ENCODE assay signal across 7 mouse cellular contexts in the genomic region with DNA sequence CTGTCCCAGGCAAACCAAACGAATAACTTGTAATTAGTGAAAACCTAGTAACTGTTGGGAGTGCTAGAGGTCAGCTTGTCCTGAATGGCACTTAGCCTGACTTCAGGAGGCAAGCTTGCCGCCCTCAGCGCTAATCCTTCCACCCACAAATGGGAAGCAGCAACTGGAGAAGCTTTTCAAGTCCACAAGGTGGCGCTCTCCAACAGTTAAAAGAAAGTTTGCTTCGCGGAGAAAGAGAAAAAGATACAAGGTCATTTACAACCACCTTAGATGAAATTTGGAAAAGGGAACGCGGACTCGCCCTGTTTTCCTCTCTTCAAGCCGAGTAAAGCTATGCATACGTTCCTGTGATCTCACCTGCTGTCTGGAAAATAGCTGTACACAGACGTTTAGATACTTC. TPM values are rescaled to one million over a fixed set of nuclear protein-coding genes. Genes with fewer than 3 reads are reported as not detected.
DNase-seq lines count a peak whose midpoint lies in the region; ATAC-seq and TF ChIP-seq lines count a peak whose summit lies in the region.

No protein-coding gene starts in this region.

- peak overlapping the region; percentile 43 for H3K4me2 ChIP-seq in hindbrain, embryonic 15.5 days

- WGBS in hindbrain, embryonic 15.5 days, result 11% methylated on average over 12 of the region's 12 CpGs
- 13% methylated on average over 12 of the region's 12 CpGs for WGBS in midbrain, embryonic 10.5 days
- WGBS in small intestine, adult 2 months, result 3% methylated on average over 12 of the region's 12 CpGs

- H3K27me3 ChIP-seq in hindbrain, embryonic 15.5 days, result no peaks in the 10 kb centered on the region
- no peaks in the 10 kb centered on the region for H3K27me3 ChIP-seq in midbrain, embryonic 10.5 days (ENCODE audit: low read depth, poor library complexity, severe bottlenecking)
- 0 out of 2 replicates have a peak, but pooled peaks cover 4% of the 10 kb centered on the region for H3K27me3 ChIP-seq in small intestine, adult 2 months (ENCODE audit: control insufficient read depth, insufficient read depth, low read length)

- H3K9me3 ChIP-seq in hindbrain, embryonic 15.5 days, result no peaks in the 10 kb centered on the region
- H3K9me3 ChIP-seq in midbrain, embryonic 10.5 days (replicated peaks), result no peaks in the 10 kb centered on the region

- no peak overlapping the region for H3K9ac ChIP-seq in hindbrain, embryonic 15.5 days

- peaks cover 4% of the 10 kb centered on the region for H3K4me1 ChIP-seq in hindbrain, embryonic 15.5 days (replicated peaks)
- peaks cover 23% of the 10 kb centered on the region for H3K4me1 ChIP-seq in midbrain, embryonic 10.5 days
- peaks cover 2% of the 10 kb centered on the region; the same call in 1 of the 2 replicates for H3K4me1 ChIP-seq in small intestine, adult 2 months (ENCODE audit: control insufficient read depth, insufficient read depth, insufficient read length, low read length)

- peak; percentile 22 for DNase-seq in adipocyte (ENCODE audit: low spot score)
- peak; percentile 29 to 30 for DNase-seq in cerebellum, adult 18-20 months
- DNase-seq in left cerebral cortex, adult 8-10 months (ENCODE audit: low spot score in 2 of 2), result peak; percentile 9 to 29
- peak; percentile 66 for DNase-seq in midbrain, embryonic 10.5 days (ENCODE audit: low spot score)

- no peak for TF ChIP-seq POLR2A in small intestine, adult 2 months (IDR thresholded peaks at IDR 0.05; ENCODE audit: low read depth, low read length)

- no peaks in the 10 kb centered on the region for H3K36me3 ChIP-seq in hindbrain, embryonic 15.5 days
- no peaks in the 10 kb centered on the region for H3K36me3 ChIP-seq in midbrain, embryonic 10.5 days
- no peaks in the 10 kb centered on the region for H3K36me3 ChIP-seq in small intestine, adult 2 months (ENCODE audit: control insufficient read depth, insufficient read depth, low read length)

- H3K27ac ChIP-seq in hindbrain, embryonic 15.5 days (replicated peaks), result no peak overlapping the region
- no peak overlapping the region for H3K27ac ChIP-seq in midbrain, embryonic 10.5 days (replicated peaks)
- H3K27ac ChIP-seq in small intestine, adult 2 months (ENCODE audit: insufficient read depth, low read depth, low read length), result no peak overlapping the region

- peak; percentile 85 for ATAC-seq in frontal cortex, adult (ENCODE audit: low TSS enrichment)
- no peak for ATAC-seq in hindbrain, embryonic 15.5 days (ENCODE audit: low FRiP score, low read depth)

- peak; percentile 56; the same call in 1 of the 2 replicates for TF ChIP-seq CTCF in small intestine, adult 2 months (IDR thresholded peaks at IDR 0.05; ENCODE audit: extremely low read depth, insufficient read length, insufficient replicate concordance, low read depth, low read length)

- H3K4me3 ChIP-seq in hindbrain, embryonic 15.5 days, result no peak overlapping the region
- H3K4me3 ChIP-seq in midbrain, embryonic 10.5 days, result no peak overlapping the region
- no peak overlapping the region for H3K4me3 ChIP-seq in small intestine, adult 2 months (ENCODE audit: low read depth, low read length)

RNA-seq across cellular contexts. Expression of a gene that starts 2.3 kb away (rescaled TPM):
- polyA plus RNA-seq in hindbrain, embryonic 15.5 days (2015; fragmentation: Nextera tagmentation; extraction: Ambion mirVana), result 0.52 and 0.71 TPM in 2 replicates
- total RNA-seq in left cerebral cortex, adult 8-10 months (2022), result under 1 TPM in 3 of 4 experiments, not detected in 1; 0.11 to 0.26 (median 0.12) TPM
- 0.24 TPM in 1 of 2 replicates, not detected in the other for polyA plus RNA-seq in midbrain, embryonic 10.5 days (2016; fragmentation: Nextera tagmentation; extraction: Ambion mirVana)
- polyA plus RNA-seq in small intestine, adult 2 months (2012; rRNA removed), result 0.15 and 0.85 TPM in 2 replicates
